Comparison of ENCODE assay signal across 8 mouse cellular contexts in the genomic region with DNA sequence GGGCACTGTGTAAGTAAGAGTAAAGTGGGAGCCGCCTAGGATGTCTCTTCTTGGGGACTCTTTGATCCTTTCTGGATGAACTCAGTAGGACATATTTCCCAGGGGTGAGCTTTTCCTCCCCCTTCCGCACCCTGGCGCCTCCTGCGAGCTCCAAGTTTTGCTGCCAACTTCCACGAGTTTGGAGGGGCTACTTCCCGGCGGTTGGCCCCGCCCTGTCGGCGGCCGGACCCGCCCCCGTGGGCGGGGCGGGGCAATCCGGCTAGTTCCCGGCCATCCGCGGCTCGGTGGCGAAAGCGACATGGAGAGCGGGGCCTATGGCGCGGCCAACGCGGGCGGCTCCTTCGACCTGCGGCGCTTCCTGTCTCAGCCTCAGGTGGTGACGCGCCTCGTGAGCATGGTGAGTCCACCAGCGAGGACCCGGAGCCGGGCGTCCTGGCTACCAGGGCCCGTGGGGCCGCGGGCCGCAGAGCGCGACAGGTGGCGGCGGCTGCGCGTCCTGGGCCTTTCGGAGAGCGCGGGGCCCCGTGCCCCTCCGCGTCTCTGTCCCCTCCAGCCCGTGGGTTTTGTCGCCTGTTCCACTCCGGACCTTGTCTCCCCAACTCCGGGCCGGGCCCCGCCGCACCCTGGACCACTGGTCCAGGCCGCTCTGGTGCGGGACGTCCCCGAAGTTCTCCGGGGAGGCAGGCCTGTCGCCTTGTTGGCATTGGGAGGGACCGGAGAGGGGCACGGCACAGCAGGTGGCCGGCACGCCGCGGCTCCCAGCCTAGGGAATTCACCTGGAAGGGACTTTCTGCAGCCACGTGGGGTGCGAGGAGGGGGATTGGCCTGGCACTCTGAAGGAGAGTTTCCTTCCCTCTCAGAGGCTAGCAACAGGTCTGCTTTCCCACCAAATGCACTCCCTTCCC. TPM values are rescaled to one million over a fixed set of nuclear protein-coding genes. Genes with fewer than 3 reads are reported as not detected.
DNase-seq lines count a peak whose midpoint lies in the region; ATAC-seq lines count a peak whose summit lies in the region.

A gene (plus strand): TSS at position 262 of the 905 bp plus-strand sequence.
A gene (plus strand): TSS at position 262 of the 905 bp plus-strand sequence.

- no peaks in the 10 kb centered on the region for H3K9me3 ChIP-seq in embryonic facial prominence, embryonic 11.5 days (replicated peaks; ENCODE audit: control insufficient read depth, low read length)
- H3K9me3 ChIP-seq in heart, embryonic 11.5 days (replicated peaks; ENCODE audit: control insufficient read depth, low read length), result no peaks in the 10 kb centered on the region
- H3K9me3 ChIP-seq in lung, embryonic 16.5 days (ENCODE audit: control insufficient read depth, low read length), result no peaks in the 10 kb centered on the region

- no peaks in the 10 kb centered on the region for H3K27me3 ChIP-seq in embryonic facial prominence, embryonic 11.5 days (ENCODE audit: control insufficient read depth, insufficient read depth, low read length)
- peaks cover 3% of the 10 kb centered on the region; the same call in 1 of the 2 replicates for H3K27me3 ChIP-seq in heart, embryonic 11.5 days (ENCODE audit: control insufficient read depth, insufficient read depth, low read length)
- no peaks in the 10 kb centered on the region for H3K27me3 ChIP-seq in lung, embryonic 16.5 days (ENCODE audit: control insufficient read depth, insufficient read depth, low read depth, low read length)

- peak within 1 kb of the TSS; percentile 100 for H3K4me2 ChIP-seq in embryonic facial prominence, embryonic 11.5 days (ENCODE audit: low read depth, low read length)
- peak within 1 kb of the TSS; percentile 83 for H3K4me2 ChIP-seq in heart, embryonic 11.5 days
- peak within 1 kb of the TSS; percentile 99 for H3K4me2 ChIP-seq in lung, embryonic 16.5 days (ENCODE audit: low read depth, low read length)

- no peaks in the 10 kb centered on the region; the same call in 1 of the 2 replicates for H3K4me1 ChIP-seq in embryonic facial prominence, embryonic 11.5 days (ENCODE audit: control insufficient read depth, insufficient read depth, low read length)
- peaks cover 11% of the 10 kb centered on the region for H3K4me1 ChIP-seq in heart, embryonic 11.5 days (ENCODE audit: control insufficient read depth, insufficient read depth, low read length)
- peaks cover 14% of the 10 kb centered on the region for H3K4me1 ChIP-seq in lung, embryonic 16.5 days (replicated peaks; ENCODE audit: control insufficient read depth, insufficient read depth, low read length)

- H3K27ac ChIP-seq in embryonic facial prominence, embryonic 11.5 days (replicated peaks; ENCODE audit: low read depth, low read length), result no peak within 1 kb of the TSS
- peak within 1 kb of the TSS; percentile 57 for H3K27ac ChIP-seq in heart, embryonic 11.5 days (ENCODE audit: low read depth, low read length)
- H3K27ac ChIP-seq in lung, embryonic 16.5 days (ENCODE audit: low read length), result peak within 1 kb of the TSS; percentile 82

- H3K4me3 ChIP-seq in embryonic facial prominence, embryonic 11.5 days (ENCODE audit: low read depth, low read length), result peak within 1 kb of the TSS; percentile 74
- peak within 1 kb of the TSS; percentile 83 for H3K4me3 ChIP-seq in heart, embryonic 11.5 days (ENCODE audit: low read depth, low read length)
- H3K4me3 ChIP-seq in lung, embryonic 16.5 days (ENCODE audit: low read length), result peak within 1 kb of the TSS; percentile 75

- peaks cover 7% of the 10 kb centered on the region for H3K36me3 ChIP-seq in embryonic facial prominence, embryonic 11.5 days (replicated peaks; ENCODE audit: control insufficient read depth, insufficient read depth, low read depth, low read length)
- H3K36me3 ChIP-seq in heart, embryonic 11.5 days (ENCODE audit: control insufficient read depth, insufficient read depth, low read length), result peaks cover 15% of the 10 kb centered on the region
- H3K36me3 ChIP-seq in lung, embryonic 16.5 days (ENCODE audit: control insufficient read depth, insufficient read depth, low read length), result peaks cover 8% of the 10 kb centered on the region

- peak; percentile 63 for DNase-seq in 3T3-L1 (ENCODE audit: low read depth, low spot score)
- peak; percentile 87 for DNase-seq in Muller cell, postnatal 12 days (ENCODE audit: inconsistent ontology term)
- DNase-seq in embryonic facial prominence, embryonic 11.5 days (ENCODE audit: low spot score), result peak; percentile 84
- DNase-seq in kidney, adult 9 months, result peak; percentile 75
- peak; percentile 70 for DNase-seq in urinary bladder, adult 2 months (ENCODE audit: low spot score)

- under 1% methylated on average over 68 of the region's 75 CpGs for WGBS in embryonic facial prominence, embryonic 11.5 days
- WGBS in heart, embryonic 11.5 days (ENCODE audit: insufficient replicate concordance), result under 1% methylated on average over 67 of the region's 75 CpGs
- WGBS in lung, embryonic 16.5 days, result under 1% methylated on average over 68 of the region's 75 CpGs

- H3K9ac ChIP-seq in embryonic facial prominence, embryonic 11.5 days (replicated peaks; ENCODE audit: low read length), result peak within 1 kb of the TSS; percentile 60
- peak within 1 kb of the TSS; percentile 82 for H3K9ac ChIP-seq in heart, embryonic 11.5 days (ENCODE audit: low read depth, low read length)
- peak within 1 kb of the TSS; percentile 84 for H3K9ac ChIP-seq in lung, embryonic 16.5 days (ENCODE audit: low read length)

- ATAC-seq in embryonic facial prominence, embryonic 11.5 days (replicated peaks; ENCODE audit: insufficient number of reproducible peaks, low FRiP score, low TSS enrichment, low read depth), result peak; percentile 25; the same call in 1 of the 2 replicates
- peak; percentile 65 for ATAC-seq in heart, embryonic 11.5 days (replicated peaks; ENCODE audit: insufficient number of reproducible peaks, low FRiP score, low TSS enrichment)
- peak; percentile 81 for ATAC-seq in lung, embryonic 16.5 days (ENCODE audit: low read depth)
- ATAC-seq in neutrophil, adult 5-6 weeks (ENCODE audit: extremely low read depth, insufficient number of reproducible peaks, low FRiP score, poor library complexity, severe bottlenecking), result peak; percentile 24

RNA-seq across cellular contexts. Expression of the first gene that starts in this region (rescaled TPM):
- polyA plus RNA-seq in embryonic facial prominence, embryonic 11.5 days (2014; fragmentation: Nextera tagmentation; extraction: Ambion mirVana), result 0.17 TPM in 1 of 2 replicates, not detected in the other
- 0.34 and 0.62 TPM in 2 replicates for polyA plus RNA-seq in heart, embryonic 11.5 days (2014; fragmentation: Nextera tagmentation; extraction: Ambion mirVana)
- polyA plus RNA-seq in lung, embryonic 16.5 days (2015; fragmentation: Nextera tagmentation; extraction: Ambion mirVana), result 0.13 and 0.14 TPM in 2 replicates
- 3.9 and 8.8 TPM in 2 replicates for total RNA-seq in neutrophil, adult 5-6 weeks (2017)
- 0.22 TPM in 1 of 2 replicates, not detected in the other for polyA plus RNA-seq in urinary bladder, adult 2 months (2012; rRNA removed)

RNA-seq across cellular contexts. Expression of the second gene that starts in this region (rescaled TPM):
- 30.4 and 32.9 TPM in 2 replicates for polyA plus RNA-seq in embryonic facial prominence, embryonic 11.5 days (2014; fragmentation: Nextera tagmentation; extraction: Ambion mirVana)
- polyA plus RNA-seq in heart, embryonic 11.5 days (2014; fragmentation: Nextera tagmentation; extraction: Ambion mirVana), result 78.7 and 79.2 TPM in 2 replicates
- polyA plus RNA-seq in lung, embryonic 16.5 days (2015; fragmentation: Nextera tagmentation; extraction: Ambion mirVana), result 79.5 and 87.7 TPM in 2 replicates
- 80.2 and 108 TPM in 2 replicates for total RNA-seq in neutrophil, adult 5-6 weeks (2017)
- 90.0 and 106 TPM in 2 replicates for polyA plus RNA-seq in urinary bladder, adult 2 months (2012; rRNA removed)

Comparison
In these comparisons a context has a peak if more than half of its experiments do, and no peak if none do; other contexts are left out.
1. ATAC-seq: peak in every context shown above with its lines; median percentile 81 in lung, embryonic 16.5 days; 65 in heart, embryonic 11.5 days; 25 in embryonic facial prominence, embryonic 11.5 days; 24 in neutrophil, adult 5-6 weeks.